Mouse (Mus musculus): Measurements from ENCODE around the gene Cux2. TPM values are rescaled to one million over a fixed set of nuclear protein-coding genes. Genes with fewer than 3 reads are reported as not detected.

The Cux2 gene
- total and polyA plus RNA-seq, 3 experiments = 0.17 TPM; not detected in 2

DNA sequence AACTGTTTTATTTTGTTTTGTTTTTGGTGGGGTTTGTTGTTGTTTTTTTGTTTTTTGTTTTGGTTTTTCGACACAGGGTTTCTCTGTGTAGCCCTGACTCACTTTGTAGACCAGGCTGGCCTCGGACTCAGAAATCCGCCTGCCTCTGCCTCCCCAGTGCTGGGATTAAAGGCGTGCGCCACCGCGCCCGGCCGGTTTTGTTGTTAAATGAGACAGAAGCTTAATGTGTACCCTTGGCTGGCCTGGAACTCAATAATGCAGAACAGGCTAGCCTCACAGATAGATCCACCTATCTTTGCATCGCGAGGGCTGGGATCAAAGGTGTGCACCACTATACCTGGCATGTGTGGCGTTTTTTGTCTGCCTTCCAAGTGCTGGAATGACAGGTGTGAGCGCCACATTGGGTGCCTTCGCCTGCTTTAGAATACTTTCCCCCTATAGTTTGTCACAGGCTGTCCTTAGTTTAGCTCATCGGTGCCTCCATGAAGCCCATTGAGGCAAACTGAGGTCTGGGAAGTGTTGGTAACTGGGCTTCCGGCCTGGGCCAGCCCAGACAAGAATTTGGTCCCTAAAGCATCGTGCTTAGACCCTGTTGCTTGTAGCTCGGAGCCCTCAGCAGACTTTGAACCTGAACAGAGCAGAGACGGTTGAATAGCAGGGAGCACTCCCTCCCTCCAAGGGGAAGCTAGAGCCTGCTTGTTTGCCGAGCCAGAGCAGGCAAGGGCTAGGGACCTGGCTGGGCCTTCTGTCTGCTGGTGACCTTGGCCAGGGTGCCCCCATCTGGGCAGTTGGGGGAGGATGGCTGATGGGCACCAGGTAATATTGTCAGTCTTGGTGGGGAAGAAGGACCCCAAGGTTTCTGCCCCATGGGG, 200.2 kb downstream of the Cux2 start:
- Histone ChIP-seq H3K4me2 (ENCODE audit: insufficient read depth, low read depth, poor library complexity, severe bottlenecking) (peak overlapping the region; percentile 91), H3K4me3 (replicated peaks in 1 of 3; ENCODE audit: low read depth in 2 of 3, low read length in 2 of 3, poor library complexity in 1 of 3) (peak overlapping the region; percentile 49 to 94 (median 66)), H3K9me3 (replicated peaks; ENCODE audit: low read length) (no peaks in the 10 kb centered on the region), H3K4me1 (ENCODE audit: control insufficient read depth in 1 of 2, insufficient read depth in 2 of 2) (peaks cover 14 to 39% of the 10 kb centered on the region in 2 experiments), H3K36me3 (replicated peaks in 1 of 2; ENCODE audit: control insufficient read depth in 1 of 2, insufficient read depth in 1 of 2, low read length in 1 of 2) (peaks cover 9 to 23% of the 10 kb centered on the region in 2 experiments), H3K27ac (ENCODE audit: insufficient read depth, low read depth) (no peak overlapping the region), H3K9ac (ENCODE audit: insufficient read depth, low read depth) (peak overlapping the region; percentile 79), H3K79me2 (replicated peaks; ENCODE audit: control insufficient read depth, extremely low read depth, insufficient read depth, poor library complexity, severe bottlenecking) (no peaks in the 10 kb centered on the region), H3K27me3 (replicated peaks) (peaks cover 23% of the 10 kb centered on the region)
- no peak for TF ChIP-seq ETS1 (conservative IDR thresholded peaks at IDR 0.05; ENCODE audit: low read depth, low read length)
- TF ChIP-seq RAD21 (IDR thresholded peaks at IDR 0.05; ENCODE audit: low read depth, low read length) = peak; percentile 49
- TF ChIP-seq SMC3 (IDR thresholded peaks at IDR 0.05; ENCODE audit: low read depth, low read length) = peak; percentile 33; the same call in 1 of the 2 replicates
- peak in 1 of 2 experiments; percentile 51; a peak in 2 of 4 replicates for TF ChIP-seq CTCF (conservative IDR thresholded peaks at IDR 0.05 in 1 of 2, IDR thresholded peaks at IDR 0.05 in 1 of 2; ENCODE audit: low read depth in 2 of 2, low read length in 2 of 2)
- in situ Hi-C loops (cut with MboI; ENCODE audit: low pct_ligation_motif_present, low pct_unique_long_range_greater_than_20kb, low sequenced_read_pairs) (loop anchor here (5.0 kb wide), 1 partner anchor 37 kb away; no protein-coding TSS in a partner anchor), dilution Hi-C loops (cut with MboI; ENCODE audit: extremely low pct_ligation_motif_present, extremely low pct_unique_long_range_greater_than_20kb, low sequenced_read_pairs) (no loop called here)
- no peak for DNase-seq (ENCODE audit: extremely low read depth)

DNA sequence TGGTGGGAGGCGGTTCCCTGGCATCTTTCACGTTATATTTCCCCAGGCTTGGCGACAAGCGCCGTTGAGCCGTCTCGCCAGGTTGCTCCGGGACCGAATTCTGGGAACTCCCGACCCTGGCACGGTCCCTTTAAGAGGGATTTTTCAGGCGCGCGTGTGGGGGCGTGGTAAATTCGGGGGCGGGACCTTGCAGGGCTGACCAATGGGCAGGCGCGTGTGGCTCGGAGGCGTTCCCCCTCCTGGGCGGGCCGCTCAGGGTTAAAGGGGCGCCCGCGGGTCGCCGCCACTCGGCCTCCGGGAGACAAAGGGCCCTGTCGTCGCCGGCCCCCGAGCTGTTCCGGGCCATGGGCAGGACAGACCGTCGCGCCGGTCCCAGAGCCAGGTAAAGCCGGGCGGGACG, 201.2 kb downstream of the Cux2 start, which contains the start of gene Pheta1:
TSS of gene Pheta1 (plus strand) at position 242 of the 400 bp plus-strand sequence.
- Histone ChIP-seq H3K9me3 (replicated peaks; ENCODE audit: low read length) (no peaks in the 10 kb centered on the region), H3K4me1 (ENCODE audit: control insufficient read depth in 1 of 2, insufficient read depth in 2 of 2) (peaks cover 9 to 33% of the 10 kb centered on the region in 2 experiments), H3K79me2 (replicated peaks; ENCODE audit: control insufficient read depth, extremely low read depth, insufficient read depth, poor library complexity, severe bottlenecking) (no peaks in the 10 kb centered on the region), H3K9ac (ENCODE audit: insufficient read depth, low read depth) (peak within 1 kb of the TSS; percentile 79), H3K4me2 (ENCODE audit: insufficient read depth, low read depth, poor library complexity, severe bottlenecking) (peak within 1 kb of the TSS; percentile 95), H3K27ac (ENCODE audit: insufficient read depth, low read depth) (no peak within 1 kb of the TSS), H3K27me3 (replicated peaks) (peaks cover 31% of the 10 kb centered on the region), H3K4me3 (replicated peaks in 1 of 3; ENCODE audit: low read depth in 2 of 3, low read length in 2 of 3, poor library complexity in 1 of 3) (peak within 1 kb of the TSS; percentile 66 to 94 (median 74)), H3K36me3 (replicated peaks in 1 of 2; ENCODE audit: control insufficient read depth in 1 of 2, insufficient read depth in 1 of 2, low read length in 1 of 2) (peaks cover 9 to 22% of the 10 kb centered on the region in 2 experiments)
- dilution Hi-C loops (cut with MboI; ENCODE audit: extremely low pct_ligation_motif_present, extremely low pct_unique_long_range_greater_than_20kb, low sequenced_read_pairs) = no loop called here
- DNase-seq (ENCODE audit: extremely low read depth) = peak; percentile 81
- in situ Hi-C loops (cut with MboI; ENCODE audit: low pct_ligation_motif_present, low pct_unique_long_range_greater_than_20kb, low sequenced_read_pairs) = loop anchor here (5.0 kb wide), 1 partner anchor 36 kb away; no protein-coding TSS in a partner anchor
- TF ChIP-seq RCOR1 (conservative IDR thresholded peaks at IDR 0.05; ENCODE audit: low read depth, low read length) (no peak), POLR2A (IDR thresholded peaks at IDR 0.05; ENCODE audit: low read depth, low read length) (peak; percentile 73; the same call in 1 of the 2 replicates), CHD2 (IDR thresholded peaks at IDR 0.05; ENCODE audit: low read length) (no peak), ZC3H11A (IDR thresholded peaks at IDR 0.05; ENCODE audit: low read depth, low read length) (no peak), RAD21 (IDR thresholded peaks at IDR 0.05; ENCODE audit: low read depth, low read length) (no peak), JUN (IDR thresholded peaks at IDR 0.05; ENCODE audit: insufficient read depth, low read depth, low read length) (no peak), MEF2A (IDR thresholded peaks at IDR 0.05; ENCODE audit: borderline replicate concordance, low read depth, low read length) (no peak), SMC3 (IDR thresholded peaks at IDR 0.05; ENCODE audit: low read depth, low read length) (no peak), MAZ (IDR thresholded peaks at IDR 0.05; ENCODE audit: low read depth, low read length) (no peak), ELF1 (IDR thresholded peaks at IDR 0.05; ENCODE audit: low read depth, low read length) (no peak), CHD1 (IDR thresholded peaks at IDR 0.05; ENCODE audit: low read depth, low read length) (no peak), ZKSCAN1 (IDR thresholded peaks at IDR 0.05; ENCODE audit: borderline replicate concordance, low read depth, low read length) (no peak), NELFE (IDR thresholded peaks at IDR 0.05; ENCODE audit: low read depth, low read length) (0 out of 2 replicates have a peak, but pooled peaks have one; percentile 46), JUND (conservative IDR thresholded peaks at IDR 0.05; ENCODE audit: low read depth, low read length) (no peak), MAFK (IDR thresholded peaks at IDR 0.05; ENCODE audit: insufficient replicate concordance, low read length) (no peak), E2F4 (IDR thresholded peaks at IDR 0.05; ENCODE audit: insufficient replicate concordance, low read depth, low read length) (no peak), MXI1 (IDR thresholded peaks at IDR 0.05; ENCODE audit: low read depth, low read length) (no peak), USF2 (conservative IDR thresholded peaks at IDR 0.05; ENCODE audit: low read depth, low read length) (no peak), ZMIZ1 (IDR thresholded peaks at IDR 0.05; ENCODE audit: low read depth, low read length) (no peak), GABPA (IDR thresholded peaks at IDR 0.05; ENCODE audit: insufficient replicate concordance, low read depth, low read length) (no peak), NRF1 (IDR thresholded peaks at IDR 0.05; ENCODE audit: low read depth, low read length) (peak; percentile 58), CTCF (conservative IDR thresholded peaks at IDR 0.05 in 1 of 2, IDR thresholded peaks at IDR 0.05 in 1 of 2; ENCODE audit: low read depth in 2 of 2, low read length in 2 of 2) (no peak), HCFC1 (IDR thresholded peaks at IDR 0.05; ENCODE audit: low read depth, low read length) (0 out of 2 replicates have a peak, but pooled peaks have one; percentile 33), SIN3A (IDR thresholded peaks at IDR 0.05; ENCODE audit: low read length) (peak; percentile 39; the same call in 1 of the 2 replicates), BHLHE40 (IDR thresholded peaks at IDR 0.05; ENCODE audit: low read depth, low read length) (peak; percentile 52; the same call in 1 of the 2 replicates), TCF12 (IDR thresholded peaks at IDR 0.05; ENCODE audit: low read depth, low read length) (peak; percentile 60; the same call in 1 of the 2 replicates), ZNF384 (IDR thresholded peaks at IDR 0.05; ENCODE audit: low read depth, low read length) (no peak), ETS1 (conservative IDR thresholded peaks at IDR 0.05; ENCODE audit: low read depth, low read length) (no peak), IRF4 (IDR thresholded peaks at IDR 0.05; ENCODE audit: low read depth, low read length) (0 out of 2 replicates have a peak, but pooled peaks have one; percentile 2)
